Mouse (Mus musculus) c-Kit-positive CD71-positive TER-119-positive erythroid progenitor cells, embryonic 14.5 days (primary cell): ENCODE results near the gene Catsperz.
"Not testable (repeated sequence)": the region's sequence is repeated elsewhere in the genome, so short reads cannot be mapped to it uniquely, and the experiment has no call there.

Experiments
- DNase-seq: peaks from one replicate; pipeline ENCODE4 v3.0.0-alpha.2; 2013; ENCODE audit warnings: low spot score

The Catsperz gene

DNA sequence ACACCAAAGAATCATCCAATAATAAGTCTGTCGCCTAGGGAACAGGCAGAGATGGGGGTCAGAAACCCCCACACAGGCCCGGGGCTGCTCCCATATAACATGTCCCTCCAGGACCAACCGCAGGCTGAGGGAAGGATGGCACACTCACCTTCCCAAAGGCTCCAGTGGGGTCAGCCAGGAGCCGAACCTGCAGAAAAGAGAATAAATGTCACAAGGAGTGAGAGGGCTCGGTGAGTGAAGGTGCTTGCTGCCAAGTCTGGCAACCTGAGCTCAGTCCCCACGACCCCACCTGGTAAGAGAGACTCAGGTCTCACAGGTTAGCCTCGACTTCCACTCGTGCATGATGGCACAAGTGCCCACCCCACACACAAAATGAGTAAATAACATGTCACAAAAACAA is 18.1 kb downstream of the Catsperz start:
- DNase-seq: no peak

DNA sequence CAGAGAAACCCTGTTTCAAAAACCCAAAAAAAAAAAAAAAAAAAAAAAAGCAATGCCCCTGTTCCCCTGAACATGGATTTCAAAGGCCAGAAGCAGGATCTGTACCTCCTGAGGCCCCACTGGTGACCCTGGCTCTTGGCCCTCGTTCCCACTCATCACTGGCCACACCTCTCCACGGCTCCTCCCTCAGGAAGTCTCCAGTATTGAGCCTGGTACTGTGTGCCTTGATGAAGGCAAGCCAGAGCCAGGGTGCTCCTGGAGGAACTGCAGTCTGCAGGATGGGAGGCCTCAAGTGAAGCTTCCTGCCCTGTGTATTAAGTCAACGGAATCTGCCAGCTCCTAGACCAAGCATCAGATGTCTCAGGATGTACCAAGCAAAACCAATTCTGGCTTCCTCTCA is 19.0 kb downstream of the Catsperz start:
- DNase-seq: no peak

DNA sequence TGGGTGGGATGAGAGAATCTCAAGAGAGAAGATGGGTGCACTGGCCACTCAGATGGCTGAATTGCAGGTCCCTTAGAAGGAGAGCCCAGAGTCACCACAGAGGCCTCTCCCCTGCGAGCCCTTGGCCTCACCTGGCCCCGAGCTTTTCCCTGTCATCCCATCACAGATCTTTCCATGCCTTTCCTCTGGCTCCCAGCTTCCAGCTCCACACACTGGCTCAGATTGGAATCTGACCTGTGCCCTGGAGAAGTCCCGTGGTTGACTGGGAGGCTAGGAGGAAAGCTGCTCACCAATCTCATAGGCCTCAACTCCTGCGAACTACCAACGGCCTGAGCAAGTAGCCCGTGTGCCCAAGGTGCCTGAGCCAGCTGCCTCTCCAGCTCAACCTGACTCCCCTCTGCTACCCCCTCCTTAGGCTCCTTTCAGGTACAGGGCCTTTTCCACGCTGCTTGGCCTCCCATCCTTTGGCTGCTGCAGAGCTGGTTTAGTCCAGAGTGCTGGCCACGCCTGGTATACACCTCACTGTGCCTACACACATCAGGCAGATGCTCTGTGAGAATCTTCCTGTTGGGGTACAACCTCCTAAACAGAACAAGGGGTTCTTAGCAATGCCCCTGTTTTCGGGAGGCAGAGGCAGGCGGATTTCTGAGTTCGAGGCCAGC is 19.6 kb downstream of the Catsperz start:
- no peak for DNase-seq

DNA sequence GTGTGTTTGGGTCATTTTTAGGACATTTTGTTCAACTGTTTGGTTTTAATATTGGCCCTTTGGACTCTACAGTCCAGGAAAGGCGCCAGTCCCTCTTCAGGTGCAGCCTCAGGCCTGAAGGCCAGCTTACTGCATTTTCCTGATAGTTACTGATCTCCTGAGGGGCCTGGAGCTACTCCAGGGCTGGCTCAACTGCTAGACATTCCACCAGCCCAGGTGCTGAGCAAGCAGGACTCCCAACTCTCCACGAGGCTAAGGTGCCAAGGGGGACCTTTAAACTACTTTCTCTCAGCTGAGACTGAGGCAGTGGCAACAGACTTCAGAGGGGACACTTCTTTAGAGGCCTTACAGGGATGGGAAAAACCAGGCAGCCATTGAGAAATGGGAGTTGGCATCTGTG is 20.3 kb downstream of the Catsperz start:
- DNase-seq: no peak

DNA sequence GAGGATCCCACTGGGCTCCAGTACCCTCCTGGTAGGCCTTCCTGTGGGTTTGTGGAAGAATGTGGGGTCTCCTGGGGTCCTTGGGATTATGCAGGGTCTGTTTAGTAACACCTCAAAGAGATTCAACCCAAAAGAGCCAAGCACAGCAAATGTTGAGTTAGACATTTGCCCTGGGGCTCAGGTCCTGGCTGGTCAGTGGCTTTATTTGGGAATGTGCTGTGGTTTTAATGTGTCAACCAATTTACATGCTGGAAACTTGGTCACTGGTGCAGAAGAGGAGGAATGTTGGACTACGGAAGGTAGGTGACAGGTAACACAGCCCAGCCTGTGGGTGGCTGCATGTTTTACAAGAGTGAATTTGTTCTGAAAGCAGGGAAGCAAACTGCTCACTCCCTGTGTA is 22.1 kb downstream of the Catsperz start:
- DNase-seq: no peak

DNA sequence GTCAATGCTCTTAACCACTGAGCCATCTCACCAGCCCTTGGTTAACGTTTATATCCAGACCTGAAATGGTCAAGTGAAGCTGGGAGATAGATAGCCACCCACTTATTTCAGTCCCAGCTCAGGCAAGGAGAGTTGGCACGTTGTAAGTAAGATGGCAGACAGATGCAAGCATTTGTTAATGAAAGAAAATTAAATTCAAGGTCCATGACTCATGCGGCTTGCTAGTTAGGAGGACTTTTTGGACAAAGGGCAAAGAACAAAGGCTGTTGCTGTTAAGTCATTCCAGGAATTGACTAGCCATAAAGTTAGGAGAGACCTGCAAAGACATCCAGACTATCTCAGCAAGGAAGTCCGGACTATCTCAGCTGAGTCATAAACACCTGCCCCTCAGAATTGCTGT is 25.5 kb downstream of the Catsperz start:
- DNase-seq: no peak

DNA sequence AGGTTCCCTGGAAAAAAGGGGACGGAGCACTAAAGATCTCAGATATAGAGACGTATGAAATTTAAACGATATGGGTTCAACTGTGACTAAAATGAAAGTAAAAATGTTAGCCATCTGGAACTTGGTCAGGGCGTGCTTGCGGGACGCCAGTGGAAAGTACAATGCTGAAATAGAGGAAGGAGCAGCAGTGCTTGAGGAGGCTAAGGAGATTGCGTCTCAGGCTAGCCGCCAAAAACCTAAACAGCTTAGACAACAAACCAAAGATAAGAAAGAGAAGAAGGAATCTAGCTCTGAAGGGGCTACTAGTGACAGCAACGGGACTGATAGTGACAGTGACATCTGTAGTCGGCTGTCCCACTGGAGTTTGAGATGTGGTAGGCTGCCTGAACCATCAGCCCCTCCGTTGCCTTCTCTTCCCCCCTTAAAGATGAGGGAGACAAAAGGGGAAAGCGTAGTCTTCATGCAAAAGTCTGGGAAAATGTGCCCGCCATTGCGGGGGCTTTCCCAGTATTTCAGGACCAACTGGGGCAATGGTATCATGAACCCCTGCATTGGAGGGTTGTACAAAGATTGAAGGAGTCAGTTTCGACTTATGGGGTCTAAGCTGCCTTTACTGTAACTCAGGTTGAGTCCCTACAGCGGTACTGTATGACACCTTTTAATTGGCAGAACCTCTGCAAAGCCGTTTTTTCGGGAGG is 29.4 kb downstream of the Catsperz start:
- not testable (repeated sequence) for DNase-seq

DNA sequence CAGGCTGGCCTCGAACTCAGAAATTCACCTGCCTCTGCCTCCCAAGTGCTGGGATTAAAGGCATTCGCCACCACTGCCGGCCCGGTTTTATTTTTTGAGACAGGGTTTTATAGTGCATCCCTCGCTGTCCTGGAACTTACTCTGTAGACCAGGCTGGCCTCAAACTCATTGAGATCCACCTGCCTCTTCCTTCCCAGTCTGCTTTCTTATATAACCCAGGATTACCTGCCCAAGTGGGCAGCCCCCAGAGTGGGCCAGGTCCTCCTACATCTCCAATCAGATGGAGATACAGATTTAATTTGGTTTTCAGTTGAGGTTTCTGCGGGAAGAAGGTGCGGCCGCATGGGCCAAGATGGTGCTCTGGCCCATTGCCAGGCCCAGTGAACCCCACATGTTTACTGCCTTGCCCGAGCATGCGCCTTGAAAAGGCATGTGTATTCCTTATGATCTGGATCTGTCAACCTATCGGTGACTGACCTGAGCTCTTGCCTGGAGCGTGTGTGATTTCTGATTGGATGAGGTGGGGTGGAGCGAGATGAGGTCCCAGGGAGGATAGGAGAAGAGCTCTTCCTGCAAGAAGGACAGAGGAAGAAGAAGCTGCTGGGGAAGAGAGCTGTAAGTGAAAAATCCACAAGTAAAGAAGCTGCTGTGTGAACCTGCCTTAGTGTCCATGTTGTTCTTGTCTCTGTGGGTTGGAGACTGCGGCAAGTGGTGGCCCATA is 31.3 kb downstream of the Catsperz start:
- DNase-seq: no peak

DNA sequence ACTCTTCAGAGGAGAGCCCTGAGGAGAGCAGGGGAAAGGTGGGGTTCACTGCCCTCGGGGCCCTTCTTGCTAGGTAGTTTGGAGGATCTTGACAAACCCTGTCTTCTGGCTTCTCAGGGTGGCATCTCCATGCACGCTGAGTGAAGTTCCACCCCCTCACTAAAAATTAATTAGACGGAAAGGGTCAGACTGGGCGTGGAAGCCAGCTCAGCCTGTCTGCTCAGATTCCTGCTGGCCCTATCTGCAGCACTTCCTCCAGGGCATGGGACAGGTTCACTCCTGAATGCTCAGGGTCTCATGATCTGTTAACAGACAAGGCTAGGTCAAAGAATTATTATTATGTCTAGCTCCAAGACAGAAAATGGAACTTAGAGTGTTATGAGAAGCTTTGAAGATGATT is 32.7 kb downstream of the Catsperz start:
- DNase-seq: no peak

DNA sequence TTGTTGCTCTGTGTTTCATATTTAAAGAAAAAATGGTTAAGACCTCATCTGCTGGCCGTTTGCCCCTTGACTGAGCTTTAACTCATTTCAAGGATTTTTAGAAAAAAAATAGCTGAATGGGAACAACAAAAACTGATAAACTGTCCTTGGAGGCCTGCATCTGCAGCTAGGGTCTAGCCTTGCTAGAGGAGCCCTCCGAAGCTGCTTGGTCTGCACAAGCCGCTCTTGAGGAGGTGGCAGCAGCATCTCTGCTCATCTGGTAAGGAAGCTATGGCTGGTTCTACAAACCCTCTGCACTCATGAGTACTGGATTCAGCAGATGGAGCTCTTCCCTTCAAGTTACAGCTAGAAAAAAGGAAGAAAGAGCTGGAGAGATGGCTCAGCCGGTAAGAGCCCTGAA is 47.2 kb downstream of the Catsperz start:
- DNase-seq: no peak

DNA sequence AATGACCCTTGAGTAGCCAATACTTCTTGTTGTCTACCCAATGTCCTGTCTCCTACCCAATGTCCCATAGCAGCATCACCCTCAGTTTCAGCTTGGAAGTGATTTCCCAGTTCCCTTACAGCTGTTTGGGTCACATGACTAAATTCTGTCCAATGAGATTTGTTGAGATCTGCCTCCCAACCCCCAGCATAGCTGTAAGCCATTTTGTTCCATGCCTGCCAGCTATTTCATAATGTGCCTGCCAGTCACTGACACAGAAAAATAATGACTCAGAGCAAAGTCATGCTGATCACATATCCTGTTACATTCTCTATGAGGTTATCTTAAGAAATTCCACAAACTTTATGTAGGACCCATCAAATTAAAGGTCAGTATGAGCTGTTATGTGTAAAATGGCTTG is 48.4 kb downstream of the Catsperz start:
- DNase-seq: no peak

DNA sequence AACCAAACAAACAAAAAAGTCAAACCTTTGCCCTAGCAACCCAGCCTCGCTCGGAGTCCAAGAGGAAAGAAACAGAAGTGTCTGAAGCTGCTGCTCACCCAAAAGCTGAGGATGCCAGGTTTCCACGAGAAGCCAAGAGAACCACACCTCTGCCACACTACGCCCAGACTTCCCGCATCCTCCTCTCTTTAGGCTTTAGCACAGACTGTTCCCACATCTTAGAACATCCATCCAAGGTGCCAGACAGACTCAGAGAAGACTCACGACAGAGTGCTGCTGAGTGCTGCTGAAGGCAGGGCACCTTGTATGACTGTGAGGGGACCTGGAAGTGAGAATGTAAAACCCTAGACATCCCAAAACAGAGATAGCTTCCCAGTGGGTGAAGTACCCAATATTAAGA is 49.3 kb downstream of the Catsperz start:
- no peak for DNase-seq

DNA sequence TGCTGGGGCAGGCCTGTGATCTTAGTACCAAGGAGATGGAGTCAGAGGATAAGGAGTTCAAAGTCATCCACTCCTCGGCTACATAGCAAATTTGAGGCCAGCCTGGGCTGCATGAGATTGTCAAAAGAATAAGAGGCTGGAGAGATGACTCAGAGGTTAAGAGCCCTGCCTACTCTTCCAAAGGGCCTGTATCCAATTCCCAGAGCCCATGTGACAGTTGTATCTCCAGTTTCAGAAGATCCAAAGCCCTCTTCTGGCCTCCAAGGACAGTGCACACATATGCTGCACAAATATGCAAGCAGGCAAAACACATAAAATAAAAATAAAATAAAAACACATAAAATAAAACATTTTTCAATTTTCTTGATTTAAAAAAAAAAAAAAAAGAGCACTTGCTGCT is 50.9 kb downstream of the Catsperz start:
- no peak for DNase-seq

DNA sequence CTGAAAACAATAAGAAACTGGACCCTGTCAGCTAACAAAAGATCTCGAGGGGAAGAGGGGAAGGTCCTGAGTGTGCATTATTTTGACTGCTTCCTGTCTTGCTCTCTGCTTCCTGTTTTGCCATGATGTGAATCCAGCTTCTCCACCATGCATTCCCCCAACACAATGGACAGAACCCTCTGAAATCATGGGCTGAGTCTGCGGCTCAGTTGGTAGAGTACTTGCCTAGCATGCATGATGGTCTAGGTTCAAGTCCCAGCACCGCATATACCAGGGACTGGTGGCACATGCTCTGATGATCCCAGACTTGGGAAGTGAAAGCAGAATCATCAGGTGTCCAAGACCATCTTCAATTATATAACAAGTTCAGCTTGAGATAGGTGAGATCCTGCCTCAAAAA is 52.5 kb downstream of the Catsperz start:
- no peak for DNase-seq
